Mouse (Mus musculus) neutrophil, adult 5-6 weeks (primary cell): ENCODE data around the gene Arhgef38. TPM values are rescaled to one million over a fixed set of nuclear protein-coding genes. Genes with fewer than 3 reads are reported as not detected.

Experiments
- ATAC-seq: fragments of 151-379, 151-347 bp; 2 replicates; pipeline ENCODE4 v1.8.0; 2017; ENCODE audit warnings: mild to moderate bottlenecking, moderate TSS enrichment; ENCODE audit not compliant: insufficient number of reproducible peaks, poor library complexity, low FRiP score, severe bottlenecking; ENCODE audit errors: extremely low read depth
- total RNA-seq: library from RNA; stranded (forward); fragments of 200-1000 nt; gene quantifications from 2 replicates; pipeline ENCODE4 v1.2.3, GENCODE M21; 2017

Gene Arhgef38
- total RNA-seq: not detected in 2 replicates

- ATAC-seq: no peak
These were observed at the start of gene Arhgef38 for GRCm38 (mm10) chr3:133234821-133235295. Arhgef38 (minus strand) TSS chr3:133234949.

DNA sequence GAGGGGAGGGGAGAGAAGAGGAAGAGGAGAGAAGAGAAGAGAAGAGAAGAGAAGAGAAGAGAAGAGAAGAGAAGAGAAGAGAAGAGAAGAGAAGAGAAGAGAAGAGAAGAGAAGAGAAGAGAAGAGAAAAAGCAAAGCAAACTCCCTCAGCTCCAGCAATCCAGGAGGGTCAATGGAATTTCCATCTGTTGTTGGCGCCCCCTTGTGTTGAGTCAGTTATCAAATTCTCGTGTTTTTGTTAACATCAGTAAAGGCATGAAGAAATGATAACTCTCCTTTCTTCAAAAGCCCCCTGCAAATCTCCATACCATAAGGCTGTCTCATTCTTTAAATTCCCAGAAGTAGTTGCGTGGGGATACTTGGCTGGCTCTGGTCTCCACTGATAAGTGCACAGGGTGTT is 37.1 kb upstream of the Arhgef38 start:
- no peak for ATAC-seq

DNA sequence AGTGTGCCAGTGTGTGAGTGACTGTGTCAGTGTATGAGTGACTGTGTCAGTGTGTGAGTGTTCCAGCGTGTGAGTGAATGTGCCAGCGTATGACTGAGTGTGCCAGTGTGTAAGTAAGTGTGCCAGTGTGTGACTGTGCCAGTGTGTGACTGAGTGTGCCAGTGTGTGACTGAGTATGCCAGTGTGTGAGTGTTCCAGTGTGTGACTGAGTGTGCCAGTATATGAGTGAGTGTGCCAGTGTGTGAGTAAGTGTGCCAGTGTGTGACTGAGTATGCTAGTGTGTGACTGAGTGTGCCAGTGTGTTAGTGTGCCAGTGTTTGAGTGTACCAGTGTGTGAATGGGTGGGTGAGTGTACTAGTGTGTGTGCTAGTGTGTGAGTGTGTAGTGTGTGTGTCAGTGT is 24.1 kb upstream of the Arhgef38 start:
- no peak for ATAC-seq

DNA sequence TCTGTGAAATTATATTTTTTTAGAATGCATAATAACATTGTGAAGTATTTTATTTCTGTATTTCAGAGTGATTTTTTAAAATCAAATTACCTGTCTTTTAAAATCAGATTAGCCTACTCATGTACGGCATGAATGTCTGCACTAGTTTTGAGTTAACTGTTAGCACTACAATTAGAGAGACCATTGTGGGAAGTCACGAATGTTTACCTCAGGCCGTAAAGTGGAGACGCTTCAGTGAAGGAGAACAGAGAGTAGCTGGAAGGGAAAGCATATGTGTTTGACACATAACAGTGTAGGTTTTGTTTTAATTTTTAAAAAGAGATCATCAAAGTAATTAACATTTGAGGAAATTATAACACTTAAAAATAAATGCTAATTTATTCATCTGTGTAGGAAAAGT is 21.1 kb upstream of the Arhgef38 start:
- ATAC-seq: no peak

GRCm38 (mm10) chr3:133244027-133244426 is 9.3 kb upstream of the Arhgef38 start:
- no peak for ATAC-seq

GRCm38 (mm10) chr3:133241916-133242315 is 7.2 kb upstream of the Arhgef38 start:
- ATAC-seq: no peak

DNA sequence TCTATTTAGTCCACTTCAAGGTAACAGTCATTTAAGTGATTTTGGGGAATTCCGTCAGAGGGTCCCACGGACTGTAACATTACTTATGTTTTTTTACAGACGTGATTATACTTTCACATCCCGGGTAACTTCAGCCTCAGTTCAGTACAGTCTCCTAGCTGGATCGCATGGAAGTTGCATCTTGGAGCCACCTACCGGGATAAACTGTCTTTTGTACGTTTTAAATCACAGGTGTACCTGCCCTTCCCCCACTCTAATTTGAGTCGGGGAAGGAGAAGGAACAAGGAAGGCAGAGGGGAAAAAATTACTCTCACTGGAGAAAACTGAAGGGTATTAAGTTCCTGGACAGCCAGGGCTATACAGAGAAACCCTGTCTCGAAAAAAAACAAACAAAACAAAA is 756 bp downstream of the Arhgef38 start:
- no peak for ATAC-seq

DNA sequence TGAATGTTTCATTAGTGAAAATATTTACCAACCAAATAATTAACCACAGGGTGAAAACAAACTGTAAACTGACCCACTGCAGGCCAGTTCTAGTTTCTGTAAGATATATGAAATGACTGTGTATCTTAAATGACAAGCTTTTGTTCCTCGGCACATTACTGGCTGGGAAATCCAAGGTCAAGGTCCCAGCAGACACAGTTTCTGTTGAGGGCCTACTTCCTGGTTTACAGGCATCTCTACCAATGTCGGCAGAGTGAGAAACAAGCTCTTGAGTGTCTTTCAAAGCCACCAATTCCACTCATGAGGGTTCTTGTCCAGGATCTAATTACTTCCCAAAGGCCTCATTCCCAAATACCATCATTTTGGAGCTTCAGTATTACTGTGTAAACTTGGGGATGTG is 4.3 kb downstream of the Arhgef38 start:
- no peak for ATAC-seq

- ATAC-seq: no peak
These were observed 5.2 kb downstream of the Arhgef38 start for GRCm38 (mm10) chr3:133229594-133229993.

DNA sequence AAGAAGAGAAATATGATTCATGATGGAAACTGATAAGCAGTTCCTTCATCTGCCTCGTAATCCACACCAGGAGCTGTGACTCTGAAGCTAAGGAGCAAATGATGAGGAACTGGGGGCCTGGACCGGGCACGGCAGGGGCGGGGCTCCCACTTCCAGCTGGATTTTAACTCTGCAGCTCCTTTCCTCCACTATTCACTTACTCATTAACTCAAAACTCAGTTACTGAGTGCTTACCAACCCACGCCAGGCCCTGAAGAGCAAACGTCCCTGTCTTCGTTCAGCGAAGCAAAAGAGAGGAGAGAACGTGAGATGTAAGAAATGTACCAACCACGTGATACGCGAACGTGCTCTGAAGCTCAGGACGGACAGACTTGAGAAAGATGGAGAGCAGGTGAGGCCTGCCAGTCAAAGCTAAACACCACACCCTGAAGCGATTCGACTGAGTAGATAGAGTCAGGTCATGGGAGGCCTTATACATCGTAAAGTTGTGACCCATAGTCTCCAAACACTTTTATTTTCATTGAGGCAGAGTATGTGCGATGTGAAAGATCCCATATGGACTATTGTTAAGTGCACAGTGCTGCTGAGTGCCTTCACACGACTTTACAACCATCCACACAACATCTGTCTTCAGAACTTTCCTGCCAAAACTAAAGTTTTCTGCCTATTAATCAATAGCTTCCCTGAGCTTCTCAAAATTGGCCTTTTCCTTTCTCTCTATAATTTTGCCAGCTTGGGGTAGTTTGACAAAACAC is 7.3 kb downstream of the Arhgef38 start:
- no peak for ATAC-seq

- ATAC-seq: no peak
These were observed 16.2 kb downstream of the Arhgef38 start for GRCm38 (mm10) chr3:133218501-133218900.

- no peak for ATAC-seq
These were observed 19.4 kb downstream of the Arhgef38 start for GRCm38 (mm10) chr3:133215198-133215819.

- ATAC-seq: no peak
These were observed 21.2 kb downstream of the Arhgef38 start for GRCm38 (mm10) chr3:133213434-133214114.

DNA sequence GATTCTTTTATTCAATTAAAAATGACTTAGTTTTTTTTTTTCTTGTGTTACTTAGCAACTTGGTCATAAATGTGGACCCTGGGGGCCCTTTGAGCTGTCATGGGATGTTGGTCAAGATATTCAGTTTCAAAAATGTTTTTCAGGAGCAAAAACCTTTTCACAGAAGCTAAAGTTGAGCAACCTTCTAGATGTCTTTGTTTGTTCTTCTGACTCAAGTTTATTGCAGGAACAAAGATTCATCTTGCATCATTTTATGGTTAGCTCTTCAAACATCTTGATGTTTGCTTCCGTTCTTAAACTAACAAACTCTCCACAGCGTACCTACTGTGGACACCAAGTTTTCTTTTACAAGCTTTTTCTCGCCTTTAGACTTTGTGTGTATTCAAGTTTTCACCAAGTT is 23.4 kb downstream of the Arhgef38 start:
- ATAC-seq: no peak

DNA sequence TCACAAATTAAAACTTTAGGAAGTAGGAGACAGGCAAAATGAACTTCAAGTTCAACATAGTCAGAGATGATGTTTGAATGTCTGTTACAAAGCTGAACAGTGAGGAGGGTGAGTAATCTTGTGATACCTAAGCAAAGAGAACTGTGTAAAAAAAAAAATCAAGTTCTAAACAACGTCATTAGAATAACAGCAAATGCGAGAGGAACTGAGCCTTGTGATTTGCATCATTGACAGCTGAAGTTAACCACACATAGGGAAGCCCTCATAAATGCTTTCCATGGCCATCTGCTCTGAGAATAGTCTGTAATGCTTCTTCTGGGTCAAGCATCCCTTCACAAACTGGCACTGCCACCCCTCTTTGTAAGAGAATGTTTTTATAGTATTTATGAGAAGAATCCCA is 31.0 kb downstream of the Arhgef38 start:
- ATAC-seq: no peak

DNA sequence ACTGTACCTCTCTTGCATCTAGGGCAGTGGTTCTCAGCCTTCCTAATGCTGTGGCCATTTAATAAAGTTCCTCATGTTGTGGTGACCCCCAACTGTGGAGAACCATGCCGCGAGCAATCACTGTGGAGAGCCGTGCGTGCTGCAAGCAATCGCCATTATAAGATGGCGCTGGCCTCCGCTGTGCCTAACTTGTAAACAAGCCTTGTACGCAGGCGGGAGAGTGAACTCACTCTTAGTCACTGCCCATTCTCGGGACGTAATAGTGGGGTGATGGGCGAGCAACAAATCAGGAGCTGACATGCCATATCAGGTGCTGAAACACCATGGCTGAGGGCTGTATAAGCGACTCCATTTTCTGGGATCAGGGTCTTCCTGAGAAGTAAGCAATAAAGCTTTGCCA is 32.6 kb downstream of the Arhgef38 start:
- no peak for ATAC-seq

DNA sequence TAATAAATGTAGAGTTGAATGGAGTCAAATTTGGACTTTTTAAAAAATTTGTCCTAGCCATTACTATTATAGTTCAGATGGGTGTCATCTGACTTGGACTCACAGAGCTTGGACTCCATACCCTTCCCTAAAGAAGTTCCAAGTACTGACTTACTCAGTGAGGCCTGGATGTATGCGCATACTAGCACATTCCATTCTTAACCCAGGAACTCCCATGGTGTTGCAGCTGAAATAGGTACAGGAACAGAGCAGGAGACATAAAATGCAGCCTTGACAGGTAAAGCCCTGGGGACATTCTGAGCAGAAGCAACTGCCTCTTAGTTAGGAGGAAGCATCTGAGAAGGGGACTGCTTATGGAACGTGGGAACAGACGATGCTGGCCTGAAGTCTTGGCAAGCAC is 45.8 kb downstream of the Arhgef38 start:
- ATAC-seq: no peak

DNA sequence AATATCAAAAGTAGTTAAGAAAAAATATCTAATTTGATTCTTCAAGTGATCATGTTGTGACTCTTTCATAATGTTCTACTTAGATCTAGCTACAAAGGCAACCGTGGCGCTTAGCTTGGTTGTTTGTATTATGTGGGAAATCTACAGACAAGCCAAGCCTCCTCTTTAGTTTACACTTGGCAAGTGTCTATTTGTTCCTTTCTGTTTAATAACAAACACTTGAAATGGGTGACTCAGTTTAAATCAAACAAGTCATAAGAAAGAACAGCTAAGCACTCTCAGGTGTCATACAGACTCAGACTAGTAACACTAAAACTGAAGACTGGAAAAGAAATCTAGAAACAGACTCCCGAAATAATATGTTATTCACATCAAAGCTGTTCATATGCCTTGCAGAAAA is 47.2 kb downstream of the Arhgef38 start:
- no peak for ATAC-seq

GRCm38 (mm10) chr3:133176033-133176750 is 58.6 kb downstream of the Arhgef38 start:
- no peak for ATAC-seq
